Mouse (Mus musculus) bone marrow, adult 2 months (tissue): Measurements from ENCODE around the gene Crocc. TPM values are rescaled to one million over a fixed set of nuclear protein-coding genes. Genes with fewer than 3 reads are reported as not detected.

ENCODE experiments used
- H3K27ac ChIP-seq: fragments of 200-500 bp; 2 replicates; pipeline ENCODE4 v1.5.1; 2012; ENCODE audit warnings: low read depth, mild to moderate bottlenecking, control low read depth, inconsistent platforms, low read length; ENCODE audit not compliant: control insufficient read depth, poor library complexity, insufficient read depth
- H3K4me1 ChIP-seq: fragments of 200-500 bp; 2 replicates; pipeline ENCODE4 v1.6.1; 2011; ENCODE audit warnings: low read length; ENCODE audit not compliant: control insufficient read depth, insufficient read depth
- H3K4me3 ChIP-seq: fragments of 200-500 bp; replicated peaks from 2 replicates; pipeline ENCODE3; 2011; ENCODE audit warnings: mild to moderate bottlenecking, low read depth, low read length, control low read depth; ENCODE audit not compliant: control insufficient read depth
- CTCF ChIP-seq: fragments of 200-500 bp; IDR thresholded peaks from 2 replicates; pipeline ENCODE4 v1.5.1; 2011; ENCODE audit warnings: low read length, control low read depth; ENCODE audit not compliant: control insufficient read depth, insufficient read depth
- POLR2A ChIP-seq: fragments of 200-500 bp; IDR thresholded peaks from 2 replicates; pipeline ENCODE4 v1.6.1; 2011; ENCODE audit warnings: low read depth, mild to moderate bottlenecking, control low read depth, low read length, borderline replicate concordance; ENCODE audit not compliant: control insufficient read depth
- WGBS: fragments of 180-500 bp; shearing (Covaris S2); methylation state at CpG from one replicate; pipeline ENCODE4 v1.1.7; 2018; 5-methylcytosine and 5-hydroxymethylcytosine counted together
- polyA plus RNA-seq: library from polyadenylated mRNA; stranded (reverse); fragments of >200 nt; gene quantifications from 2 replicates; pipeline ENCODE4 v1.2.4, GENCODE M21; 2011; ENCODE audit warnings: low replicate concordance; ENCODE audit not compliant: missing spikeins, insufficient read depth, insufficient read length

The Crocc gene
- polyA plus RNA-seq, 1 experiment, result 9.6 TPM

DNA sequence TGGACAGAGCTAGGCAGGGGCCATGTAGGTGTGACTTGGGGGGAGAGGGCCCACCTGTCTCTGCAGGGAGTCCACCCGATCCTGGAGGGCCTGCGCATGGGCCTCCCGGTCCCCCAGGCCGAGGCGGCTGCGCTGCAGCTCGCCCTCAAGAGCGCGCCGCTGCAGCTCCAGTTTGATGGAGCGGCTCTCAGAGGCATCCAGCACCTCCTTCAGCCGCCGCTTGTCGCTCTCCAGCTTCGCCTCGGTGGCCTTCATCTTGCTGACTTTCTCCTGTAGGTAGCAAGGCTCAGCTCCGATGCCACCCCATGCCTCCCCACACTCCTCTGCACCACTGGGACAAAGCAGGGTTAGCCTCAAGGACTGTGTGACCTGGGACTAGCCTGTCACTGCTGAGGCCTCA, 40.1 kb downstream of the Crocc start:
- TF ChIP-seq CTCF, result no peak
- no peak for TF ChIP-seq POLR2A
- Histone ChIP-seq H3K4me3 (no peak overlapping the region), H3K4me1 (no peaks in the 10 kb centered on the region), H3K27ac (no peak overlapping the region)
- WGBS, result 93% methylated on average over 17 of the region's 17 CpGs

GRCm38 (mm10) chr4:141017657-141018436, 42.5 kb downstream of the Crocc start:
- WGBS, result 88% methylated on average over 29 of the region's 29 CpGs

GRCm38 (mm10) chr4:141016311-141016710, 44.0 kb downstream of the Crocc start:
- 55% methylated on average over 9 of the region's 9 CpGs for WGBS
- Histone ChIP-seq H3K4me3 (no peak overlapping the region), H3K27ac (no peak overlapping the region), H3K4me1 (no peaks in the 10 kb centered on the region)
- TF ChIP-seq POLR2A (no peak), CTCF (no peak)

More at GRCm38 (mm10) chr4:141017657-141018436, 42.5 kb downstream of the Crocc start:
- TF ChIP-seq POLR2A (no peak), CTCF (no peak)
- H3K27ac ChIP-seq, result no peak overlapping the region
- H3K4me1 ChIP-seq, result no peaks in the 10 kb centered on the region
- no peak overlapping the region for H3K4me3 ChIP-seq

- TF ChIP-seq CTCF, result no peak
- Histone ChIP-seq H3K4me1 (no peaks in the 10 kb centered on the region), H3K27ac (no peak overlapping the region), H3K4me3 (no peak overlapping the region)
- WGBS, result 53% methylated on average over 7 of the region's 7 CpGs
Measured at GRCm38 (mm10) chr4:141015356-141015755, 45.0 kb downstream of the Crocc start.

GRCm38 (mm10) chr4:141014856-141015255, 45.5 kb downstream of the Crocc start:
- no peak overlapping the region for H3K27ac ChIP-seq
- H3K4me1 ChIP-seq, result no peaks in the 10 kb centered on the region
- no peak for TF ChIP-seq POLR2A
- 81% methylated on average over 11 of the region's 11 CpGs for WGBS
- H3K4me3 ChIP-seq, result no peak overlapping the region

DNA sequence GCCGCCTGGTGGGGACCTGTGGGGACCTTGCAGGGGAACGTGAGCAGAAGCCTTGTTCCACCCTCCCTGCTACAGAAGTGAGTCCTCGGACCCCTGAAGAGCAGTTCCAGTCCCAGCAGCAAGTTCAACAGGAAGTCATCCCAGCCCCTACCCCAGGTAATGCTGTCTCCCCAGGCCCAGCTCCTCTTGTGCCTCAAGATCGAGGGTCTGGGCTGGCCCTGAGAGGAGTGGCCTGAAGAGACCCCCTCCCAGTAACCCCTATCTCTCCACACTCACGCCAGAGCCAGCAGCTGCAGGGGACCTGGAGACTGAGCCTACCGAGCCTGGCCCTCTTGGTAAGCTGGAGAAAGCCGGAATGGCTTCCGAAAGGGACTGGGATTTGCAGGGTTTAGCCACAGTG, 46.2 kb downstream of the Crocc start:
- no peak overlapping the region for H3K4me3 ChIP-seq
- WGBS, result 82% methylated on average over 8 of the region's 8 CpGs
- H3K27ac ChIP-seq, result no peak overlapping the region
- TF ChIP-seq POLR2A, result no peak
- TF ChIP-seq CTCF, result no peak
- H3K4me1 ChIP-seq, result no peaks in the 10 kb centered on the region

- H3K27ac ChIP-seq, result no peak overlapping the region
- no peaks in the 10 kb centered on the region; the same call in 1 of the 2 replicates for H3K4me1 ChIP-seq
- TF ChIP-seq CTCF, result no peak
- no peak for TF ChIP-seq POLR2A
- WGBS, result 79% methylated on average over 10 of the region's 10 CpGs
- no peak overlapping the region for H3K4me3 ChIP-seq
Measured at GRCm38 (mm10) chr4:141012558-141012957, 47.8 kb downstream of the Crocc start.

DNA sequence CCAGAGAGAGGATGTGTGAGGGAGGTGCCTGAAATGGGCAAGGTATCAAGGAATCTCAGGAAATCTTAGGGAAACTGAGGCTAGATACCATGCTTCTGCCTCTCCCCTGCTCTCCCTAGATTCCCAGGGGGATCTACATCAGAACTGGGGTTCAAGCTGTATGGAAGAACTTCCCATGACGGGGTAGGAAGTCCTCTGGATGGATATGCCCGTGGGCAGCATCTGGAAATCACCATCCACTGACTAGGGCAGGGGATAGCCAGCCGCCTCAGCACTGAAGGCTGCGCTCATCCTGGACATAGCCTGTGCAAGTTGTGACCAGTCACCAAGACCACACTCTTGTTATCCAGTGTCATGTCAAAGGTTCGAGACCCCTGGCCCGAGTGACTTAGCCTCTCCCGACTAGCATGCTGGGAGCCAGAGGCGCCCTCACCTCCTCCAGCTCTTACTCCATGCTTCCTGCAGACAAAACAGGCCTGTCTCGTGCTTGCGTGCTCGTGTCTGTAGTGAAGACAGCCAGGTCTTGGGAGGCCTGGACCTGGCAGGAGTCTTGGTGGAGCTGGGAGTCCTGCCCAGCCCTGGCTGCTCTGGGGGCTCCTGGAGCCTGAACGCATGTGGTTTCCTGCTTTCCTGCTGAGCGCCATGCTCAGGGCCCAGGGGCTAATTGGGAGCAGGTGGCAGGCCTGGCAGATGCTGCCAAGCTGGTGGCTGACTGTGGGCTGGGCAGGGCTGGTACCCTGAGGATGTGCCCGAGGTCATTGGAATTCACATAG, 48.6 kb downstream of the Crocc start:
- WGBS, result 62% methylated on average over 14 of the region's 14 CpGs
- no peak overlapping the region for H3K27ac ChIP-seq
- no peaks in the 10 kb centered on the region; the same call in 1 of the 2 replicates for H3K4me1 ChIP-seq
- TF ChIP-seq POLR2A (no peak), CTCF (no peak)
- no peak overlapping the region for H3K4me3 ChIP-seq
